ENCODE assay signal across 8 mouse cellular contexts in genomic region chr12:31498936-31499313, GRCm38 (mm10). TPM values are rescaled to one million over a fixed set of nuclear protein-coding genes. Genes with fewer than 3 reads are reported as not detected.
DNase-seq lines count a peak whose midpoint lies in the region; ATAC-seq and TF ChIP-seq lines count a peak whose summit lies in the region.

No protein-coding gene starts in this region.

- intact Hi-C loops in left cerebral cortex, postnatal 10 days (cut with DNase I) = loop anchor here (10.0 kb wide), 1 partner anchor 124 kb away; no protein-coding TSS in a partner anchor

- H3K4me3 ChIP-seq in heart, embryonic 11.5 days (ENCODE audit: low read depth, low read length) = peak overlapping the region; percentile 86
- H3K4me3 ChIP-seq in MEL (ENCODE audit: control insufficient read depth in 1 of 2, insufficient read depth in 1 of 2, low read depth in 2 of 2, low read length in 2 of 2) = peak overlapping the region; percentile 75 to 80

- TF ChIP-seq CTCF in MEL (IDR thresholded peaks at IDR 0.05 in 2 of 3, conservative IDR thresholded peaks at IDR 0.05 in 1 of 3; ENCODE audit: control insufficient read depth in 1 of 3, insufficient read depth in 1 of 3, low read depth in 2 of 3, low read length in 3 of 3, poor library complexity in 1 of 3, severe bottlenecking in 1 of 3) = no peak

- H3K79me2 ChIP-seq in MEL (ENCODE audit: control insufficient read depth, insufficient read depth, low read length, poor library complexity) = peaks cover 29% of the 10 kb centered on the region

- peaks cover 5% of the 10 kb centered on the region; the same call in 1 of the 2 replicates for H3K36me3 ChIP-seq in heart, embryonic 11.5 days (ENCODE audit: control insufficient read depth, insufficient read depth, low read length)
- H3K36me3 ChIP-seq in MEL (ENCODE audit: control insufficient read depth in 1 of 2, insufficient read depth in 2 of 2, low read length in 2 of 2) = peaks cover 5 to 15% of the 10 kb centered on the region in 2 experiments; a peak in 3 of 4 replicates

- H3K9ac ChIP-seq in heart, embryonic 11.5 days (ENCODE audit: low read depth, low read length) = peak overlapping the region; percentile 79
- H3K9ac ChIP-seq in MEL (ENCODE audit: control insufficient read depth, low read depth, low read length, poor library complexity, severe bottlenecking) = peak overlapping the region; percentile 90

- no peaks in the 10 kb centered on the region for H3K9me3 ChIP-seq in heart, embryonic 11.5 days (replicated peaks; ENCODE audit: control insufficient read depth, low read length)
- no peaks in the 10 kb centered on the region for H3K9me3 ChIP-seq in MEL (replicated peaks; ENCODE audit: insufficient read depth, low read length)

- WGBS in heart, embryonic 11.5 days (ENCODE audit: insufficient replicate concordance) = 1% methylated on average over 25 of the region's 25 CpGs

- no peak for DNase-seq in heart, postnatal 4 days
- DNase-seq in MEL (ENCODE audit: low read depth, low spot score) = no peak
- DNase-seq in lung, postnatal 36 days = peak; percentile 14
- DNase-seq in left cerebral cortex, postnatal 10 days (ENCODE audit: extremely low spot score in 1 of 2, low spot score in 2 of 2) = no peak
- no peak for DNase-seq in ovary, postnatal 10 days (ENCODE audit: low spot score)
- DNase-seq in left cerebral cortex, adult 11 months (ENCODE audit: low spot score) = no peak

- peak overlapping the region; percentile 57 for H3K27ac ChIP-seq in heart, embryonic 11.5 days (ENCODE audit: low read depth, low read length)
- no peak overlapping the region; the same call in none of the 2 replicates for H3K27ac ChIP-seq in MEL (ENCODE audit: control insufficient read depth, low read depth, low read length)

- H3K27me3 ChIP-seq in heart, embryonic 11.5 days (ENCODE audit: control insufficient read depth, insufficient read depth, low read length) = no peaks in the 10 kb centered on the region
- no peaks in the 10 kb centered on the region for H3K27me3 ChIP-seq in MEL (ENCODE audit: control insufficient read depth in 1 of 2, insufficient read depth in 2 of 2, low read length in 2 of 2)

- H3K4me1 ChIP-seq in heart, embryonic 11.5 days (ENCODE audit: control insufficient read depth, insufficient read depth, low read length) = peaks cover 14% of the 10 kb centered on the region; the same call in 1 of the 2 replicates
- H3K4me1 ChIP-seq in MEL (ENCODE audit: control insufficient read depth in 1 of 2, insufficient read depth in 2 of 2, low read length in 2 of 2) = peaks cover 5 to 11% of the 10 kb centered on the region in 2 experiments

- no peak for ATAC-seq in heart, embryonic 11.5 days (replicated peaks; ENCODE audit: insufficient number of reproducible peaks, low FRiP score, low TSS enrichment)
- ATAC-seq in granulocyte monocyte progenitor cell, adult 5-6 weeks (replicated peaks; ENCODE audit: poor library complexity, severe bottlenecking) = peak; percentile 51

- H3K4me2 ChIP-seq in heart, embryonic 11.5 days = peak overlapping the region; percentile 85

- no peak for TF ChIP-seq EP300 in MEL (IDR thresholded peaks at IDR 0.05; ENCODE audit: low read depth in 1 of 2, low read length in 2 of 2)

- TF ChIP-seq POLR2A in MEL (IDR thresholded peaks at IDR 0.05; ENCODE audit: control insufficient read depth in 1 of 2, insufficient read depth in 1 of 2, low read depth in 1 of 2, low read length in 2 of 2, poor library complexity in 1 of 2) = no peak

- no peak for TF ChIP-seq RAD21 in MEL (IDR thresholded peaks at IDR 0.05; ENCODE audit: low read depth, low read length)

TF ChIP-seq in MEL, 35 proteins besides CTCF, POLR2A, EP300 and RAD21:
- TF ChIP-seq ELF1 (IDR thresholded peaks at IDR 0.05; ENCODE audit: low read depth, low read length) = no peak
- TF ChIP-seq MYC (IDR thresholded peaks at IDR 0.05; ENCODE audit: low read depth, low read length) = no peak
- no peak for TF ChIP-seq HCFC1 (IDR thresholded peaks at IDR 0.05; ENCODE audit: low read depth, low read length)
- no peak for TF ChIP-seq POLR2AphosphoS2 (IDR thresholded peaks at IDR 0.05; ENCODE audit: low read length)
- TF ChIP-seq TAL1 (IDR thresholded peaks at IDR 0.05; ENCODE audit: low read length) = no peak
- no peak for TF ChIP-seq BHLHE40 (IDR thresholded peaks at IDR 0.05; ENCODE audit: borderline replicate concordance, low read depth, low read length)
- TF ChIP-seq GABPA (IDR thresholded peaks at IDR 0.05; ENCODE audit: low read depth, low read length) = no peak
- TF ChIP-seq TCF12 (IDR thresholded peaks at IDR 0.05; ENCODE audit: low read depth, low read length) = no peak
- TF ChIP-seq ZMIZ1 (IDR thresholded peaks at IDR 0.05; ENCODE audit: low read depth, low read length) = no peak
- TF ChIP-seq SIN3A (IDR thresholded peaks at IDR 0.05; ENCODE audit: low read length) = no peak
- TF ChIP-seq CHD1 (IDR thresholded peaks at IDR 0.05; ENCODE audit: low read depth, low read length) = no peak
- TF ChIP-seq MAX (IDR thresholded peaks at IDR 0.05; ENCODE audit: low read length) = no peak
- TF ChIP-seq E2F4 (IDR thresholded peaks at IDR 0.05; ENCODE audit: borderline replicate concordance, low read depth, low read length) = no peak
- TF ChIP-seq UBTF (IDR thresholded peaks at IDR 0.05; ENCODE audit: borderline replicate concordance, insufficient read depth, low read depth, low read length) = no peak
- no peak for TF ChIP-seq MAFK (IDR thresholded peaks at IDR 0.05; ENCODE audit: borderline replicate concordance, low read depth, low read length)
- no peak for TF ChIP-seq JUND (IDR thresholded peaks at IDR 0.05; ENCODE audit: low read depth, low read length)
- no peak for TF ChIP-seq MYB (IDR thresholded peaks at IDR 0.05; ENCODE audit: low read depth, low read length)
- TF ChIP-seq MAZ (IDR thresholded peaks at IDR 0.05; ENCODE audit: low read depth, low read length) = no peak

RNA-seq across cellular contexts. Expression of gene Cbll1, which starts 0.5 kb away (rescaled TPM):
- 11.8 and 16.3 TPM in 2 replicates for polyA plus RNA-seq in heart, embryonic 11.5 days (2014; fragmentation: Nextera tagmentation; extraction: Ambion mirVana)
- total RNA-seq in heart, postnatal 4 days (2021) = 10 to 100 TPM; 13.6 to 15.1 TPM
- total RNA-seq in MEL (2012; rRNA removed) = 5.0 and 5.3 TPM in 2 replicates
- 10 to 100 TPM in 1 of 2 experiments, not detected in 1; 19.8 TPM for polyA plus RNA-seq in MEL (2012; ENCODE audit: insufficient read depth in 1 of 2, insufficient read length in 2 of 2, low read depth in 1 of 2, low replicate concordance in 2 of 2, missing spikeins in 1 of 2)
- 43.6 and 49.0 TPM in 2 replicates for total RNA-seq in granulocyte monocyte progenitor cell, adult 5-6 weeks (2014; fragmentation: Nextera tagmentation)
- total RNA-seq in granulocyte monocyte progenitor cell, adult 5-6 weeks (2017) = 4.5 and 6.4 TPM in 2 replicates
- total RNA-seq in left cerebral cortex, postnatal 10 days (2021) = 10 to 100 TPM; 22.5 to 22.6 TPM
